Mouse (Mus musculus) erythroid progenitor cell, adult 5-6 weeks (primary cell): Measurements from ENCODE around the gene Tmem121b. TPM values are rescaled to one million over a fixed set of nuclear protein-coding genes. Genes with fewer than 3 reads are reported as not detected.

Experiments
- total RNA-seq, 2 experiments: library from RNA; stranded (forward) in 1 of 2; stranded (reverse) in 1 of 2; fragments of 150-400 nt in 1 of 2; fragments of 186-747, 209-891 nt in 1 of 2; gene quantifications; 2 replicates each; pipeline versions ENCODE4 v1.2.3 to v1.2.4; 2015 to 2017; ENCODE audit warnings: low replicate concordance in 2 of 2

Gene Tmem121b
- total RNA-seq, 2 experiments from 2014 or later, result not detected

Other genes with a start within 250 kb of the Tmem121b start
- not detected in 2 replicates for gene D330020A13Rik, start 199.4 kb downstream of the Tmem121b start, total RNA-seq (2015; ENCODE audit: low replicate concordance)
- gene D330020A13Rik, start 199.4 kb downstream of the Tmem121b start, total RNA-seq (2017; ENCODE audit: low replicate concordance), result not detected in 2 replicates
- 0.42 TPM in 1 of 2 replicates, not detected in the other for gene B4galnt3, start 199.2 kb downstream of the Tmem121b start, total RNA-seq (2015; ENCODE audit: low replicate concordance)
- gene B4galnt3, start 199.2 kb downstream of the Tmem121b start, total RNA-seq (2017; ENCODE audit: low replicate concordance), result 1.0 and 1.9 TPM in 2 replicates
- 20.2 and 44.4 TPM in 2 replicates for gene Kdm5a, start 129.7 kb downstream of the Tmem121b start, total RNA-seq (2015; ENCODE audit: low replicate concordance)
- 97.5 and 109 TPM in 2 replicates for gene Kdm5a, start 129.7 kb downstream of the Tmem121b start, total RNA-seq (2017; ENCODE audit: low replicate concordance)
- gene Ccdc77, start 129.4 kb downstream of the Tmem121b start, total RNA-seq (2015; ENCODE audit: low replicate concordance), result 52.0 and 55.1 TPM in 2 replicates
- 74.8 and 113 TPM in 2 replicates for gene Ccdc77, start 129.4 kb downstream of the Tmem121b start, total RNA-seq (2017; ENCODE audit: low replicate concordance)
- gene Il17ra, start 30.6 kb downstream of the Tmem121b start, total RNA-seq (2015; ENCODE audit: low replicate concordance), result 8.4 and 11.5 TPM in 2 replicates
- 10.5 and 11.7 TPM in 2 replicates for gene Il17ra, start 30.6 kb downstream of the Tmem121b start, total RNA-seq (2017; ENCODE audit: low replicate concordance)
- gene Hdhd5, start 37.5 kb upstream of the Tmem121b start, total RNA-seq (2015; ENCODE audit: low replicate concordance), result 2.1 and 4.0 TPM in 2 replicates
- gene Hdhd5, start 37.5 kb upstream of the Tmem121b start, total RNA-seq (2017; ENCODE audit: low replicate concordance), result 3.4 and 9.1 TPM in 2 replicates
- gene Cecr2, start 172.6 kb upstream of the Tmem121b start, total RNA-seq (2015; ENCODE audit: low replicate concordance), result 66.0 and 83.0 TPM in 2 replicates
- gene Cecr2, start 172.6 kb upstream of the Tmem121b start, total RNA-seq (2017; ENCODE audit: low replicate concordance), result 56.0 and 89.0 TPM in 2 replicates